Mouse (Mus musculus) central nervous system, embryonic 11.5 days (tissue): Measurements from ENCODE around the gene BC080695. TPM values are rescaled to one million over a fixed set of nuclear protein-coding genes. Genes with fewer than 3 reads are reported as not detected.

Experiments used
- polyA plus RNA-seq: library from polyadenylated mRNA; depleted of rRNA; stranded (reverse); fragments of >200 nt; gene quantifications from 2 replicates; pipeline ENCODE4 v1.2.3, GENCODE M21; 2012; rRNA removed

The BC080695 gene
- not detected in 2 replicates for polyA plus RNA-seq

GRCm38 (mm10) chr4:143551400-143551799 is at the start of gene BC080695, which contains the start of gene Gm13057:
Gene BC080695, plus strand, starts transcription at chr4:143551700.
Gene Gm13057, plus strand, starts transcription at chr4:143551709.

GRCm38 (mm10) chr4:143511043-143511442 is 40.5 kb upstream of the BC080695 start, which contains the start of gene Gm13043:
Gene Gm13043, plus strand, starts transcription at chr4:143511343.

GRCm38 (mm10) chr4:143535654-143536053 is 15.8 kb upstream of the BC080695 start, which contains the start of gene Gm13040:
Gene Gm13040, plus strand, starts transcription at chr4:143535954.

GRCm38 (mm10) chr4:143614703-143615102 is 63.2 kb downstream of the BC080695 start, which contains the start of gene Gm13083:
Gene Gm13083, plus strand, starts transcription at chr4:143615003.

Other genes with a start within 250 kb of the BC080695 start
- 0.16 and 0.32 TPM in 2 replicates for gene Lrrc38, start 201.9 kb upstream of the BC080695 start, polyA plus RNA-seq
- gene Pramel1, start 157.3 kb upstream of the BC080695 start, polyA plus RNA-seq, result not detected in 2 replicates
- gene Pramef8, start 139.3 kb upstream of the BC080695 start, polyA plus RNA-seq, result 7.9 and 13.6 TPM in 2 replicates
- not detected in 2 replicates for gene Oog4, start 101.4 kb upstream of the BC080695 start, polyA plus RNA-seq
- gene Gm13043, start 40.4 kb upstream of the BC080695 start, polyA plus RNA-seq, result not detected in 2 replicates
- gene Gm13040, start 15.7 kb upstream of the BC080695 start, polyA plus RNA-seq, result not detected in 2 replicates
- not detected in 2 replicates for gene Gm13057, start within 50 bp of the BC080695 start, polyA plus RNA-seq
- gene Gm13083, start 63.3 kb downstream of the BC080695 start, polyA plus RNA-seq, result not detected in 2 replicates
- gene Gm13088, start 105.5 kb downstream of the BC080695 start, polyA plus RNA-seq, result not detected in 2 replicates
- not detected in 2 replicates for gene Gm13089, start 151.0 kb downstream of the BC080695 start, polyA plus RNA-seq
- not detected in 2 replicates for gene Gm13078, start 167.8 kb downstream of the BC080695 start, polyA plus RNA-seq
- gene Gm13023, start 237.7 kb downstream of the BC080695 start, polyA plus RNA-seq, result not detected in 2 replicates